Mouse (Mus musculus) ES-E14 (cell line): ENCODE results near the gene Psmd10. TPM values are rescaled to one million over a fixed set of nuclear protein-coding genes. Genes with fewer than 3 reads are reported as not detected.

ENCODE experiments used
- DNase-seq: peaks from one replicate; pipeline ENCODE4 v3.0.0-alpha.2; 2013; ENCODE audit warnings: low read depth, low spot score
- H3K27ac ChIP-seq: 2 replicates; pipeline ENCODE4 v1.5.1; 2012; ENCODE audit warnings: low read depth, mild to moderate bottlenecking, low read length, moderate library complexity, mixed read lengths; ENCODE audit not compliant: poor library complexity, insufficient read depth, severe bottlenecking
- H3K36me3 ChIP-seq: 2 replicates; pipeline ENCODE4 v1.6.1; 2012; ENCODE audit warnings: mild to moderate bottlenecking, low read length, moderate library complexity, mixed read lengths; ENCODE audit not compliant: control insufficient read depth, poor library complexity, insufficient read depth, severe bottlenecking
- H3K4me1 ChIP-seq, 2 experiments: fragments of 150-350 bp in 1 of 2; sonication (generic) in 1 of 2; 2 replicates each; pipeline ENCODE4 v1.6.1; 2012; ENCODE audit warnings: low read length in 2 of 2, mild to moderate bottlenecking in 1 of 2, mixed read lengths in 1 of 2; ENCODE audit not compliant: control insufficient read depth in 2 of 2, insufficient read depth in 2 of 2, poor library complexity in 1 of 2
- H3K4me3 ChIP-seq, 2 experiments: fragments of 150-350 bp in 1 of 2; sonication (generic) in 1 of 2; 2 replicates each; pipeline ENCODE4 v1.5.1; 2012; ENCODE audit warnings: low read length in 2 of 2, low read depth in 1 of 2, mild to moderate bottlenecking in 1 of 2, mixed read lengths in 1 of 2; ENCODE audit not compliant: insufficient read depth in 1 of 2, poor library complexity in 1 of 2, severe bottlenecking in 1 of 2
- H3K9ac ChIP-seq: 2 replicates; pipeline ENCODE4 v1.6.1; 2012; ENCODE audit warnings: low read depth, mild to moderate bottlenecking, low read length, mixed read lengths; ENCODE audit not compliant: poor library complexity, insufficient read depth, severe bottlenecking
- H3K9me3 ChIP-seq: fragments of 150-350 bp; sonication (generic); 2 replicates; pipeline ENCODE4 v1.6.1; 2012; ENCODE audit warnings: low read depth, mild to moderate bottlenecking, low read length; ENCODE audit not compliant: control insufficient read depth, insufficient read depth
- CHD2 ChIP-seq: IDR thresholded peaks from 2 replicates; pipeline ENCODE4 v1.6.1; 2014; ENCODE audit warnings: mild to moderate bottlenecking, low read depth, low read length, inconsistent platforms
- HCFC1 ChIP-seq: IDR thresholded peaks from 2 replicates; pipeline ENCODE4 v1.6.1; 2012; ENCODE audit warnings: low read length, inconsistent platforms, borderline replicate concordance; ENCODE audit not compliant: insufficient read depth
- MAFK ChIP-seq: IDR thresholded peaks from 2 replicates; pipeline ENCODE4 v1.6.1; 2014; ENCODE audit warnings: mild to moderate bottlenecking, low read depth, low read length, inconsistent platforms; ENCODE audit not compliant: insufficient read depth
- ZC3H11A ChIP-seq: IDR thresholded peaks from 2 replicates; pipeline ENCODE4 v1.6.1; 2012; ENCODE audit warnings: low read depth, mild to moderate bottlenecking, inconsistent platforms, low read length, borderline replicate concordance
- ZNF384 ChIP-seq: IDR thresholded peaks from 2 replicates; pipeline ENCODE4 v1.6.1; 2012; ENCODE audit warnings: low read depth, low read length, inconsistent platforms
- in situ Hi-C, 2 experiments: fragments of 600-800 bp; cut with MboI; formaldehyde crosslinking; loops; one replicate each; pipeline ENCODE4 v1.15.1; 2025; ENCODE audit warnings: low sequenced_read_pairs in 2 of 2, inconsistent platforms in 1 of 2; ENCODE audit not compliant: unreplicated experiment in 2 of 2
- total RNA-seq: library from RNA; depleted of rRNA; stranded (reverse); fragments of 300-350 nt; gene quantifications from 2 replicates; pipeline ENCODE4 v1.2.3, GENCODE M21; 2012; rRNA removed

Gene Psmd10
- total RNA-seq, 1 experiment = 18.9 TPM

DNA sequence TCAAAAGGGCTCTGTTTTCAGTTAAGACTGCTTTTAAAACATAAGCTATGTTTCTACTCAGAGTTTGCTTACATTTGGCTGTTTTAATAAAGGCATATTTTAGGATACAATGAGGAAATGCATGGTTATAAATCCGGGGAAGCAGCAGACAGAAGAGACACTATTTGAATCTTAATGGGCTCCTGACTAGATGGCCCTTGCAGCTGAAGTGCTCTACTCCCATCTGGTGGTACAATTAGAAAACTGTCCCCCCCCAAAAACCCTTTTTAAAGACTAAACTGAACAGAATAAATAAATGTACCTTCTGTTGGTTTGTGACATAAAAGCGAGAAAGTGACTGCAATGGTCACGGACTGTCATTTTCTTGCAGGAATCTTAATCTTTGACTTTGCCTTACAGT lies 24.5 kb downstream of the Psmd10 start:
- in situ Hi-C loops = no loop called here
- TF ChIP-seq ZNF384 (no peak), ZC3H11A (no peak), MAFK (no peak), HCFC1 (no peak), CHD2 (no peak)
- no peak overlapping the region for H3K9ac ChIP-seq
- DNase-seq = no peak
- no peak overlapping the region for H3K4me3 ChIP-seq
- no peak overlapping the region for H3K27ac ChIP-seq
- no peaks in the 10 kb centered on the region for H3K4me1 ChIP-seq
- no peaks in the 10 kb centered on the region for H3K9me3 ChIP-seq
- no peaks in the 10 kb centered on the region for H3K36me3 ChIP-seq

DNA sequence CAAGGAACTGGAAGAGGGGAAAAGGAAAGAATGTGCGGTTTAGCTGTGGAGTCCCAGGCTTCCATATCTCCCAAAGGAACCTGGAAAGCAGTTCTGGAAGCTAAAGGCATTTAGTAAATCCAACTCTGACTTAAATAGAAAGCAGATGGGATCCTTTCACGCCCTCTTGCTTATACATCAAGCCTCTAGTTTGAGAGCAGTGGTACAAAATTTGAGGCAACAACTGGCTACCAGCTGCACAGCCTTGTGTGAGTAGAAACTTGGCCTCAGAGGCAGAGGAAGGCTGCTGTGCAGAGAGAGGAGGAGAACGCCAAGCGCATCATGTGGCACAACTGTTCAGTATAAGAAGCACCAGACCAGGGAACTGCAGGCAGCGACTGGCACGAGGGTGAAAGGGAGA lies 35.2 kb downstream of the Psmd10 start:
- H3K27ac ChIP-seq = no peak overlapping the region
- H3K36me3 ChIP-seq = no peaks in the 10 kb centered on the region
- no peaks in the 10 kb centered on the region for H3K9me3 ChIP-seq
- no peak for DNase-seq
- no peak overlapping the region for H3K9ac ChIP-seq
- TF ChIP-seq ZNF384 = no peak
- no peak for TF ChIP-seq ZC3H11A
- no peak for TF ChIP-seq HCFC1
- TF ChIP-seq MAFK = no peak
- TF ChIP-seq CHD2 = no peak
- H3K4me3 ChIP-seq = no peak overlapping the region
- in situ Hi-C loops = no loop called here
- H3K4me1 ChIP-seq = no peaks in the 10 kb centered on the region

DNA sequence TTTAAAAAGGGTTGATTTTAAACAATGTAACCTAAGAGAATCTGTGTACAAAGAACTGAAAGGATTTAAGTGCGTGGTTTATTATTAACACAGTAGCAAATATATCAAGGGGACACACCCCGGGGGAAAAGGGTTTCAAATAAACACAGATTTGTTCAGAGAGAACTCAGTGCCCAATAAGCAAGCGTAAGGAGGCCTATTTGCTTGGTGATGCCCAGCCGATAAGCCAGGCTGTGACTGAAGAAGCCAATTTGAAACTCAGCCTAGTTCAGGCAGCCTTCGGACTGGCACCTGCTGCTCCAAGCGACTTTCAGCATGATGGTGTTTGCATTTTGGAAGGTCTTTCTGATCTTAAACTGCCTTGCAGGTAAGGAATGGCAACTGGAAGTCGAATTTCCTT lies 49.2 kb downstream of the Psmd10 start, which contains the start of gene Vsig1:
TSS of gene Vsig1 (plus strand) at position 249 of the 400 bp plus-strand sequence.
- in situ Hi-C loops = no loop called here
- Histone ChIP-seq H3K4me3 (no peak within 1 kb of the TSS), H3K4me1 (no peaks in the 10 kb centered on the region), H3K36me3 (no peaks in the 10 kb centered on the region), H3K9ac (no peak within 1 kb of the TSS), H3K9me3 (no peaks in the 10 kb centered on the region), H3K27ac (no peak within 1 kb of the TSS)
- no peak for DNase-seq
- no peak for TF ChIP-seq ZNF384
- TF ChIP-seq ZC3H11A = no peak
- no peak for TF ChIP-seq MAFK
- TF ChIP-seq CHD2 = no peak
- no peak for TF ChIP-seq HCFC1

DNA sequence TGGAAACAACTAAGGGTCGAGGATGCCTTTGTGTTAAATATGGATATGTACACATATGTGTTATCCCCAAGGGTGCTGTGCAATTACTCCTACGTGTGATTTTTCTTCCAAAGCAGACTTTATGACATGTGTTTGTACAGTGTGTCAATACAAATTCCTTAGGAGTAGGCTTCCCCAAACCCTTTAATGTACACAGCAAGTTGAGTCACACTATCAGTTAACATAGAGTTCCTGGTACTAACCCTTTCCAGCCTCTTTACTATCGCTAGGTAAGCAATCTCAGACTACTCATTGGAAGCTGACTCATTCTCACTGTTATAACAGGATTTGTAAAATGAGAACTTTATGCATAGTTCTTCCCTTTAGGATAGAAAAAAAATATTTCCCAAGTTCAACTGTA lies 53.0 kb downstream of the Psmd10 start:
- Histone ChIP-seq H3K9me3 (no peaks in the 10 kb centered on the region), H3K27ac (no peak overlapping the region), H3K4me3 (no peak overlapping the region), H3K36me3 (no peaks in the 10 kb centered on the region), H3K9ac (no peak overlapping the region), H3K4me1 (no peaks in the 10 kb centered on the region)
- TF ChIP-seq CHD2 = no peak
- TF ChIP-seq MAFK = no peak
- no peak for TF ChIP-seq ZC3H11A
- no peak for TF ChIP-seq HCFC1
- no peak for TF ChIP-seq ZNF384
- in situ Hi-C loops = no loop called here
- DNase-seq = no peak

Other genes with a start within 250 kb of the Psmd10 start
- 0.26 and 0.80 TPM in 2 replicates for gene Tex13b, start 143.3 kb downstream of the Psmd10 start, total RNA-seq
- gene Vsig1, start 49.1 kb downstream of the Psmd10 start, total RNA-seq = not detected in 2 replicates
- gene Atg4a, start 179 bp upstream of the Psmd10 start, total RNA-seq = 3.5 and 6.5 TPM in 2 replicates